Mouse (Mus musculus) olfactory bulb, adult 2 months (tissue): Measurements from ENCODE around the gene Polr1c. TPM values are rescaled to one million over a fixed set of nuclear protein-coding genes. Genes with fewer than 3 reads are reported as not detected.

Experiments used
- H3K27ac ChIP-seq: fragments of 200-500 bp; 2 replicates; pipeline ENCODE4 v1.5.1; 2012; ENCODE audit warnings: low read depth, low read length; ENCODE audit not compliant: insufficient read depth
- H3K4me1 ChIP-seq: fragments of 200-500 bp; 2 replicates; pipeline ENCODE4 v1.6.1; 2012; ENCODE audit warnings: low read length; ENCODE audit not compliant: control insufficient read depth, insufficient read depth
- H3K4me3 ChIP-seq: fragments of 200-500 bp; 2 replicates; pipeline ENCODE4 v1.5.1; 2012; ENCODE audit warnings: mild to moderate bottlenecking, low read depth, low read length, moderate library complexity; ENCODE audit not compliant: insufficient read depth
- CTCF ChIP-seq: fragments of 200-500 bp; IDR thresholded peaks from 2 replicates; pipeline ENCODE4 v1.5.1; 2012; ENCODE audit warnings: low read depth, mild to moderate bottlenecking, low read length, moderate library complexity; ENCODE audit not compliant: insufficient read depth
- POLR2A ChIP-seq: fragments of 200-500 bp; IDR thresholded peaks from 2 replicates; pipeline ENCODE4 v1.6.1; 2012; ENCODE audit warnings: mild to moderate bottlenecking, low read depth, low read length, moderate library complexity; ENCODE audit not compliant: insufficient read depth
- WGBS: fragments of 180-500 bp; shearing (Covaris S2); methylation state at CpG from one replicate; pipeline ENCODE4 v1.1.7; 2018; 5-methylcytosine and 5-hydroxymethylcytosine counted together
- polyA plus RNA-seq: library from polyadenylated mRNA; stranded (reverse); fragments of >200 nt; gene quantifications from 2 replicates; pipeline ENCODE4 v1.2.4, GENCODE M21; 2012; ENCODE audit warnings: low replicate concordance; ENCODE audit not compliant: missing spikeins, insufficient read depth, insufficient read length

The Polr1c gene
- polyA plus RNA-seq, 1 experiment: not detected

- H3K4me3 ChIP-seq: peak within 1 kb of the TSS; percentile 80
- H3K4me1 ChIP-seq: peaks cover 4% of the 10 kb centered on the region; the same call in 1 of the 2 replicates
- H3K27ac ChIP-seq: no peak within 1 kb of the TSS
- WGBS: under 1% methylated on average over 66 of the region's 66 CpGs
- TF ChIP-seq CTCF: no peak
- peak; percentile 72; the same call in 1 of the 2 replicates for TF ChIP-seq POLR2A
Observed at GRCm38 (mm10) chr17:46202421-46203071, 45.3 kb downstream of the Polr1c start, which contains the start of the genes Polh and Xpo5. Gene Polh, minus strand, starts transcription at chr17:46202645. Gene Xpo5, plus strand, starts transcription at chr17:46202782.

- WGBS: 30% methylated on average over 6 of the region's 6 CpGs
- TF ChIP-seq POLR2A (no peak), CTCF (no peak)
- Histone ChIP-seq H3K27ac (no peak overlapping the region), H3K4me3 (no peak overlapping the region), H3K4me1 (peaks cover 4% of the 10 kb centered on the region; the same call in 1 of the 2 replicates)
Observed at GRCm38 (mm10) chr17:46201151-46201550, 46.7 kb downstream of the Polr1c start.

Other genes with a start within 250 kb of the Polr1c start
- gene Vegfa, start 215.7 kb downstream of the Polr1c start, polyA plus RNA-seq: not detected in 2 replicates
- not detected in 2 replicates for gene Mrps18a, start 137.1 kb downstream of the Polr1c start, polyA plus RNA-seq
- gene Rsph9, start 103.8 kb downstream of the Polr1c start, polyA plus RNA-seq: not detected in 2 replicates
- not detected in 2 replicates for gene Mad2l1bp, start 94.5 kb downstream of the Polr1c start, polyA plus RNA-seq
- gene Gtpbp2, start 87.0 kb downstream of the Polr1c start, polyA plus RNA-seq: not detected in 2 replicates
- not detected in 2 replicates for gene Polh, start 45.4 kb downstream of the Polr1c start, polyA plus RNA-seq
- 150 TPM in 1 of 2 replicates, not detected in the other for gene Xpo5, start 45.3 kb downstream of the Polr1c start, polyA plus RNA-seq
- not detected in 2 replicates for gene Yipf3, start within 50 bp of the Polr1c start, polyA plus RNA-seq
- gene Lrrc73, start 5.5 kb upstream of the Polr1c start, polyA plus RNA-seq: not detected in 2 replicates
- not detected in 2 replicates for gene Tjap1, start 35.0 kb upstream of the Polr1c start, polyA plus RNA-seq
- not detected in 2 replicates for gene Dlk2, start 49.4 kb upstream of the Polr1c start, polyA plus RNA-seq
- not detected in 2 replicates for gene Abcc10, start 80.3 kb upstream of the Polr1c start, polyA plus RNA-seq
- gene Zfp318, start 135.7 kb upstream of the Polr1c start, polyA plus RNA-seq: not detected in 2 replicates
- not detected in 2 replicates for gene Crip3, start 180.9 kb upstream of the Polr1c start, polyA plus RNA-seq
- gene Slc22a7, start 190.4 kb upstream of the Polr1c start, polyA plus RNA-seq: not detected in 2 replicates
- gene Ttbk1, start 239.6 kb upstream of the Polr1c start, polyA plus RNA-seq: not detected in 2 replicates
- gene Dnph1, start 248.7 kb upstream of the Polr1c start, polyA plus RNA-seq: not detected in 2 replicates